Comparison of ENCODE assay signal across 17 mouse cellular contexts in the genomic region with DNA sequence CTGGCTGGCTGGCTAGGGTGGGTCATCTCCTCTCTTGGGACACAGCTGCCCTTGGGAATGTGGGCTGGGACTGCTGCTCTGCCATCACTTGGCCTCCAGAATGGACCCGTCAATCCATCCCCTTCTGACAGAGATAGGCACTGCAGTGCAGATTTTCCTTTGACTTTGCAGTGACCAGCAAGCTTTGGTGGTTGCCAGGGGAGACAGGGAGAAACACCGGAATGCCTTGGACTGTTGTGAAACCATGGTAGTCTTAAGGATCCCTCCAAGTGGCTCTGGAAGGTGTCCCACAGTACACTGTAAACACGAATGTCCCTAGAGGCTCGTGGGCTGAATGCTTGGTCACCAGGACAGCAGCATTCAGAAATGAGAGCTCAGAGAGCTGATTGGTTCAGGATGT. TPM values are rescaled to one million over a fixed set of nuclear protein-coding genes. Genes with fewer than 3 reads are reported as not detected.
DNase-seq lines count a peak whose midpoint lies in the region; ATAC-seq and TF ChIP-seq lines count a peak whose summit lies in the region.
"Had no signal": no experiment of that assay in that cellular context is flagged by ENCODE, and none has a peak within 500 bp of the region (broad histone marks: within the 10 kb centered on the region; RNA-seq: fewer than 3 reads in every experiment).

No protein-coding gene starts in this region.

- no peaks in the 10 kb centered on the region for H3K36me3 ChIP-seq in kidney, embryonic 15.5 days
- no peaks in the 10 kb centered on the region for H3K36me3 ChIP-seq in embryonic facial prominence, embryonic 10.5 days (replicated peaks)
- no peaks in the 10 kb centered on the region for H3K36me3 ChIP-seq in small intestine, adult 2 months (ENCODE audit: control insufficient read depth, insufficient read depth, low read length)
- H3K36me3 ChIP-seq: neural tube, embryonic 13.5 days had no signal

- WGBS in kidney, embryonic 15.5 days, result 69% methylated on average over 4 of the region's 4 CpGs
- 73% methylated on average over 4 of the region's 4 CpGs for WGBS in embryonic facial prominence, embryonic 10.5 days
- WGBS in lung, adult 2 months, result 34% methylated on average over 4 of the region's 4 CpGs
- WGBS in small intestine, adult 2 months, result 17% methylated on average over 4 of the region's 4 CpGs

- no peaks in the 10 kb centered on the region for H3K27me3 ChIP-seq in kidney, embryonic 15.5 days
- no peaks in the 10 kb centered on the region for H3K27me3 ChIP-seq in embryonic facial prominence, embryonic 10.5 days (replicated peaks; ENCODE audit: low read depth, poor library complexity, severe bottlenecking)
- H3K27me3 ChIP-seq in small intestine, adult 2 months (ENCODE audit: control insufficient read depth, insufficient read depth, low read length), result no peaks in the 10 kb centered on the region
- H3K27me3 ChIP-seq: neural tube, embryonic 13.5 days; Patski had no signal

- peak; percentile 34; the same call in 1 of the 2 replicates for TF ChIP-seq CTCF in lung, adult 2 months (IDR thresholded peaks at IDR 0.05; ENCODE audit: insufficient read depth, low read length)
- TF ChIP-seq CTCF in small intestine, adult 2 months (IDR thresholded peaks at IDR 0.05; ENCODE audit: extremely low read depth, insufficient read length, insufficient replicate concordance, low read depth, low read length), result peak; percentile 31; the same call in 1 of the 2 replicates

- H3K4me3 ChIP-seq in kidney, embryonic 15.5 days (replicated peaks), result no peak overlapping the region
- H3K4me3 ChIP-seq in embryonic facial prominence, embryonic 10.5 days, result no peak overlapping the region
- no peak overlapping the region for H3K4me3 ChIP-seq in lung, adult 2 months (replicated peaks; ENCODE audit: extremely low read depth, low read depth, low read length)
- H3K4me3 ChIP-seq in small intestine, adult 2 months (ENCODE audit: low read depth, low read length), result no peak overlapping the region
- H3K4me3 ChIP-seq: erythroblast, embryonic 14.5 days; neural tube, embryonic 13.5 days had no signal

- H3K9ac ChIP-seq in kidney, embryonic 15.5 days, result no peak overlapping the region
- H3K9ac ChIP-seq: forebrain, postnatal 0 days; neural tube, embryonic 13.5 days had no signal

- H3K4me1 ChIP-seq in kidney, embryonic 15.5 days, result peaks cover 38% of the 10 kb centered on the region
- peaks cover 29% of the 10 kb centered on the region for H3K4me1 ChIP-seq in embryonic facial prominence, embryonic 10.5 days
- H3K4me1 ChIP-seq in lung, adult 2 months (ENCODE audit: control insufficient read depth, insufficient read depth, low read length), result peaks cover 13% of the 10 kb centered on the region
- peaks cover 39% of the 10 kb centered on the region for H3K4me1 ChIP-seq in small intestine, adult 2 months (ENCODE audit: control insufficient read depth, insufficient read depth, insufficient read length, low read length)

- peak overlapping the region; percentile 57; the same call in 1 of the 2 replicates for H3K27ac ChIP-seq in kidney, embryonic 15.5 days
- H3K27ac ChIP-seq in embryonic facial prominence, embryonic 10.5 days (replicated peaks), result no peak overlapping the region
- H3K27ac ChIP-seq in small intestine, adult 2 months (ENCODE audit: insufficient read depth, low read depth, low read length), result peak overlapping the region; percentile 90
- H3K27ac ChIP-seq: neural tube, embryonic 13.5 days had no signal

- ATAC-seq in kidney, embryonic 15.5 days (replicated peaks; ENCODE audit: low FRiP score), result no peak
- ATAC-seq: forebrain, postnatal 0 days; Patski had no signal

- TF ChIP-seq POLR2A in lung, adult 2 months (IDR thresholded peaks at IDR 0.05; ENCODE audit: borderline replicate concordance, extremely low read depth, low read depth, low read length), result no peak
- no peak for TF ChIP-seq POLR2A in small intestine, adult 2 months (IDR thresholded peaks at IDR 0.05; ENCODE audit: low read depth, low read length)

- H3K4me2 ChIP-seq in kidney, embryonic 15.5 days, result no peak overlapping the region
- H3K4me2 ChIP-seq: neural tube, embryonic 13.5 days had no signal

- no peak for DNase-seq in kidney, postnatal 14 days
- peak; percentile 9 for DNase-seq in embryonic facial prominence, embryonic 10.5 days (ENCODE audit: low spot score)
- peak; percentile 75 for DNase-seq in lung, adult 2 months
- DNase-seq in layer of hippocampus, postnatal 10 days (ENCODE audit: low spot score in 2 of 2), result no peak
- no peak for DNase-seq in layer of hippocampus, adult 9-10 months (ENCODE audit: low spot score)
- DNase-seq: cerebellum, adult 9-11 months; forebrain, postnatal 0 days; liver; right cerebral cortex, adult 18-20 months; thymus, adult 18-20 months had no signal

- H3K9me3 ChIP-seq in kidney, embryonic 15.5 days (replicated peaks), result no peaks in the 10 kb centered on the region
- H3K9me3 ChIP-seq in embryonic facial prominence, embryonic 10.5 days, result no peaks in the 10 kb centered on the region
- H3K9me3 ChIP-seq: neural tube, embryonic 13.5 days had no signal

RNA-seq across cellular contexts. Expression of a gene that starts 25.7 kb away (rescaled TPM):
- 2.5 and 3.5 TPM in 2 replicates for polyA plus RNA-seq in kidney, embryonic 15.5 days (2015; fragmentation: Nextera tagmentation; extraction: Ambion mirVana)
- polyA plus RNA-seq in embryonic facial prominence, embryonic 10.5 days (2016; fragmentation: Nextera tagmentation; extraction: Ambion mirVana), result 3.8 and 4.9 TPM in 2 replicates
- 8.4 and 9.1 TPM in 2 replicates for polyA plus RNA-seq in lung, adult 2 months (2012; rRNA removed)
- 7.4 and 10.3 TPM in 2 replicates for polyA plus RNA-seq in small intestine, adult 2 months (2012; rRNA removed)
- total RNA-seq in layer of hippocampus, postnatal 10 days (2021), result 10 to 100 TPM; 12.3 to 13.1 TPM

RNA-seq across cellular contexts. Expression of a gene that starts 27.4 kb away (rescaled TPM):
- 6.3 and 8.2 TPM in 2 replicates for polyA plus RNA-seq in kidney, embryonic 15.5 days (2015; fragmentation: Nextera tagmentation; extraction: Ambion mirVana)
- polyA plus RNA-seq in embryonic facial prominence, embryonic 10.5 days (2016; fragmentation: Nextera tagmentation; extraction: Ambion mirVana), result not detected in 2 replicates
- 74.5 and 93.5 TPM in 2 replicates for polyA plus RNA-seq in lung, adult 2 months (2012; rRNA removed)
- 309 and 461 TPM in 2 replicates for polyA plus RNA-seq in small intestine, adult 2 months (2012; rRNA removed)
- total RNA-seq in layer of hippocampus, postnatal 10 days (2021), result not detected
- total RNA-seq: adrenal gland, adult 18-20 months; forebrain, postnatal 0 days; left cerebral cortex, adult 8-10 months had no signal
- polyA plus RNA-seq: erythroblast, embryonic 14.5 days; forebrain, postnatal 0 days; neural tube, embryonic 13.5 days; Patski had no signal

RNA-seq across cellular contexts. Expression of a gene that starts 33.2 kb away (rescaled TPM):
- polyA plus RNA-seq in kidney, embryonic 15.5 days (2015; fragmentation: Nextera tagmentation; extraction: Ambion mirVana), result 5.6 and 6.1 TPM in 2 replicates
- 1.1 and 1.6 TPM in 2 replicates for polyA plus RNA-seq in embryonic facial prominence, embryonic 10.5 days (2016; fragmentation: Nextera tagmentation; extraction: Ambion mirVana)
- 14.7 and 15.1 TPM in 2 replicates for polyA plus RNA-seq in lung, adult 2 months (2012; rRNA removed)
- polyA plus RNA-seq in small intestine, adult 2 months (2012; rRNA removed), result 23.2 and 34.2 TPM in 2 replicates
- total RNA-seq in layer of hippocampus, postnatal 10 days (2021), result 1 to 10 TPM; 1.5 to 1.8 TPM

Comparison
In these comparisons a context has a peak if more than half of its experiments do, and no peak if none do; other contexts are left out.
1. DNase-seq: peak in embryonic facial prominence, embryonic 10.5 days (single experiment) and lung, adult 2 months (single experiment); none in kidney, postnatal 14 days (single experiment), layer of hippocampus, postnatal 10 days (0 of 2) and layer of hippocampus, adult 9-10 months (single experiment).